Mouse (Mus musculus) myocyte (in vitro differentiated cells): ENCODE results near the gene Aldh1l1. TPM values are rescaled to one million over a fixed set of nuclear protein-coding genes. Genes with fewer than 3 reads are reported as not detected.

ENCODE experiments used
- H3K27me3 ChIP-seq: one replicate; pipeline ENCODE4 v1.6.1; 2011; ENCODE audit not compliant: control insufficient read depth, insufficient read depth, insufficient read length
- H3K36me3 ChIP-seq: one replicate; pipeline ENCODE4 v1.6.1; 2011; ENCODE audit not compliant: control insufficient read depth, insufficient read depth
- H3K4me2 ChIP-seq: one replicate; pipeline ENCODE4 v1.6.1; 2011; ENCODE audit warnings: low read depth, control low read depth
- H3K4me3 ChIP-seq: one replicate; pipeline ENCODE4 v1.5.1; 2011; ENCODE audit warnings: mild to moderate bottlenecking, control low read depth, moderate library complexity
- H3K79me2 ChIP-seq: one replicate; pipeline ENCODE4 v1.6.1; 2011; ENCODE audit not compliant: control insufficient read depth, insufficient read depth
- H3ac ChIP-seq: one replicate; pipeline ENCODE4 v1.6.1; 2011; ENCODE audit not compliant: control insufficient read depth, insufficient read length
- CEBPB ChIP-seq: IDR thresholded peaks from 2 replicates; pipeline ENCODE4 v1.6.1; 2011; ENCODE audit warnings: mild to moderate bottlenecking, moderate library complexity; ENCODE audit not compliant: poor library complexity, insufficient read depth, severe bottlenecking
- E2F4 ChIP-seq: IDR thresholded peaks from one replicate; pipeline ENCODE4 v1.6.1; 2011; ENCODE audit warnings: mild to moderate bottlenecking, control low read depth, moderate library complexity; ENCODE audit not compliant: insufficient read depth
- MAX ChIP-seq: IDR thresholded peaks from one replicate; pipeline ENCODE4 v1.6.1; 2011; ENCODE audit warnings: low read depth, mild to moderate bottlenecking, control low read depth
- MYOD1 ChIP-seq, 3 experiments: IDR thresholded peaks; one replicate each; pipeline ENCODE4 v1.6.1; 2011; ENCODE audit warnings: control low read depth in 2 of 3, low read depth in 2 of 3, mild to moderate bottlenecking in 2 of 3, moderate library complexity in 1 of 3; ENCODE audit not compliant: insufficient read length in 2 of 3, control insufficient read depth in 1 of 3
- MYOG ChIP-seq, 3 experiments: IDR thresholded peaks; one replicate each; pipeline ENCODE4 v1.6.1; 2011; ENCODE audit warnings: control low read depth in 2 of 3, low read depth in 2 of 3, mild to moderate bottlenecking in 2 of 3; ENCODE audit not compliant: insufficient read length in 2 of 3, control insufficient read depth in 1 of 3, insufficient read depth in 1 of 3
- POLR2A ChIP-seq: IDR thresholded peaks from one replicate; pipeline ENCODE4 v1.6.1; 2011; ENCODE audit warnings: low read depth, mild to moderate bottlenecking, control low read depth, moderate library complexity; ENCODE audit not compliant: insufficient read length
- POLR2AphosphoS2 ChIP-seq: IDR thresholded peaks from one replicate; pipeline ENCODE4 v1.6.1; 2011; ENCODE audit warnings: low read depth, control low read depth; ENCODE audit not compliant: insufficient read length
- REST ChIP-seq: IDR thresholded peaks from one replicate; pipeline ENCODE4 v1.6.1; 2011; ENCODE audit warnings: mild to moderate bottlenecking, control low read depth, moderate library complexity; ENCODE audit not compliant: insufficient read depth, insufficient read length
- SRF ChIP-seq: IDR thresholded peaks from one replicate; pipeline ENCODE4 v1.6.1; 2011; ENCODE audit warnings: low read depth; ENCODE audit not compliant: control insufficient read depth, insufficient read length
- TCF12 ChIP-seq: IDR thresholded peaks from one replicate; pipeline ENCODE4 v1.6.1; 2011; ENCODE audit warnings: mild to moderate bottlenecking, control low read depth; ENCODE audit not compliant: poor library complexity, insufficient read depth, severe bottlenecking
- TCF3 ChIP-seq: IDR thresholded peaks from one replicate; pipeline ENCODE4 v1.6.1; 2011; ENCODE audit warnings: low read depth, control low read depth; ENCODE audit not compliant: insufficient read length
- USF1 ChIP-seq: IDR thresholded peaks from one replicate; pipeline ENCODE4 v1.6.1; 2011; ENCODE audit warnings: low read depth, mild to moderate bottlenecking, control low read depth, moderate library complexity
- polyA plus RNA-seq: library from polyadenylated mRNA; unstranded; fragments of >200 nt; fragmentation: generic; extraction: Trizol; gene quantifications from one replicate; pipeline ENCODE4 v1.2.1, GENCODE M21; 2012; ENCODE audit warnings: missing spikeins

Gene Aldh1l1
- polyA plus RNA-seq, 1 experiment = 1.1 TPM

- H3K79me2 ChIP-seq = no peaks in the 10 kb centered on the region
- TF ChIP-seq TCF12 = no peak
- no peak for TF ChIP-seq REST
- no peak for TF ChIP-seq MYOG (IDR thresholded peaks at IDR 0.05; ENCODE audit: control insufficient read depth in 1 of 3, insufficient read depth in 1 of 3, insufficient read length in 2 of 3, low read depth in 2 of 3)
- TF ChIP-seq SRF = no peak
- TF ChIP-seq MAX = no peak
- no peak for TF ChIP-seq POLR2AphosphoS2
- no peak for TF ChIP-seq TCF3
- no peak for TF ChIP-seq POLR2A
- TF ChIP-seq E2F4 = no peak
- no peak for TF ChIP-seq MYOD1 (IDR thresholded peaks at IDR 0.05; ENCODE audit: control insufficient read depth in 1 of 3, insufficient read length in 2 of 3, low read depth in 2 of 3)
- no peak for TF ChIP-seq USF1
- no peak for TF ChIP-seq CEBPB
- no peak overlapping the region for H3K4me2 ChIP-seq
- no peak overlapping the region for H3K4me3 ChIP-seq
- no peak overlapping the region for H3ac ChIP-seq
- peaks cover 27% of the 10 kb centered on the region for H3K27me3 ChIP-seq
- H3K36me3 ChIP-seq = no peaks in the 10 kb centered on the region
These were observed 16.0 kb upstream of the Aldh1l1 start for GRCm38 (mm10) chr6:90470255-90470654.

GRCm38 (mm10) chr6:90470947-90471541 lies 15.2 kb upstream of the Aldh1l1 start:
- H3K4me2 ChIP-seq = no peak overlapping the region
- no peaks in the 10 kb centered on the region for H3K36me3 ChIP-seq
- TF ChIP-seq TCF12 (no peak), POLR2AphosphoS2 (no peak)
- H3K27me3 ChIP-seq = peaks cover 27% of the 10 kb centered on the region
- no peaks in the 10 kb centered on the region for H3K79me2 ChIP-seq
- no peak overlapping the region for H3K4me3 ChIP-seq
- no peak overlapping the region for H3ac ChIP-seq

GRCm38 (mm10) chr6:90472079-90472478 lies 14.1 kb upstream of the Aldh1l1 start:
- no peak overlapping the region for H3K4me2 ChIP-seq
- no peak overlapping the region for H3K4me3 ChIP-seq
- H3K27me3 ChIP-seq = peaks cover 27% of the 10 kb centered on the region
- H3K79me2 ChIP-seq = no peaks in the 10 kb centered on the region
- TF ChIP-seq MYOD1 (IDR thresholded peaks at IDR 0.05; ENCODE audit: control insufficient read depth in 1 of 3, insufficient read length in 2 of 3, low read depth in 2 of 3) (no peak), TCF3 (no peak), USF1 (no peak), POLR2A (no peak), SRF (no peak), POLR2AphosphoS2 (no peak), MYOG (IDR thresholded peaks at IDR 0.05; ENCODE audit: control insufficient read depth in 1 of 3, insufficient read depth in 1 of 3, insufficient read length in 2 of 3, low read depth in 2 of 3) (no peak), CEBPB (no peak), TCF12 (no peak), MAX (no peak), E2F4 (no peak), REST (no peak)
- H3K36me3 ChIP-seq = no peaks in the 10 kb centered on the region
- no peak overlapping the region for H3ac ChIP-seq

- no peak overlapping the region for H3ac ChIP-seq
- H3K36me3 ChIP-seq = no peaks in the 10 kb centered on the region
- no peak overlapping the region for H3K4me2 ChIP-seq
- no peaks in the 10 kb centered on the region for H3K79me2 ChIP-seq
- H3K4me3 ChIP-seq = no peak overlapping the region
- peaks cover 27% of the 10 kb centered on the region for H3K27me3 ChIP-seq
- TF ChIP-seq TCF3 (no peak), SRF (no peak)
These were observed 13.5 kb upstream of the Aldh1l1 start for GRCm38 (mm10) chr6:90472697-90473096.

GRCm38 (mm10) chr6:90473630-90474360 lies 12.4 kb upstream of the Aldh1l1 start:
- Histone ChIP-seq H3K79me2 (no peaks in the 10 kb centered on the region), H3K27me3 (peaks cover 27% of the 10 kb centered on the region), H3K36me3 (no peaks in the 10 kb centered on the region), H3ac (no peak overlapping the region), H3K4me2 (no peak overlapping the region), H3K4me3 (no peak overlapping the region)
- TF ChIP-seq MAX (no peak), POLR2AphosphoS2 (no peak), POLR2A (no peak), MYOG (IDR thresholded peaks at IDR 0.05; ENCODE audit: control insufficient read depth in 1 of 3, insufficient read depth in 1 of 3, insufficient read length in 2 of 3, low read depth in 2 of 3) (no peak), SRF (no peak), USF1 (no peak), TCF12 (no peak), MYOD1 (IDR thresholded peaks at IDR 0.05; ENCODE audit: control insufficient read depth in 1 of 3, insufficient read length in 2 of 3, low read depth in 2 of 3) (no peak), E2F4 (no peak), CEBPB (no peak), REST (no peak), TCF3 (no peak)
